Mouse (Mus musculus) mouse trophoblast stem cell (cell line): ENCODE data around the gene Grik3.
"Not testable (repeated sequence)": the region's sequence is repeated elsewhere in the genome, so short reads cannot be mapped to it uniquely, and the experiment has no call there.

Source experiments
- in situ Hi-C, 2 experiments: fragments of 300-500 bp; cut with MseI, MboI; formaldehyde crosslinking; loops; 2 replicates in 1 of 2; 3 replicates in 1 of 2; pipeline ENCODE4 v1.15.1; 2025

The Grik3 gene

GRCm38 (mm10) chr4:125595011-125595410, 104.5 kb downstream of the Grik3 start:
- in situ Hi-C loops, result no loop called here

- in situ Hi-C loops, result no loop called here
Observed at GRCm38 (mm10) chr4:125598677-125599076, 108.2 kb downstream of the Grik3 start.

DNA sequence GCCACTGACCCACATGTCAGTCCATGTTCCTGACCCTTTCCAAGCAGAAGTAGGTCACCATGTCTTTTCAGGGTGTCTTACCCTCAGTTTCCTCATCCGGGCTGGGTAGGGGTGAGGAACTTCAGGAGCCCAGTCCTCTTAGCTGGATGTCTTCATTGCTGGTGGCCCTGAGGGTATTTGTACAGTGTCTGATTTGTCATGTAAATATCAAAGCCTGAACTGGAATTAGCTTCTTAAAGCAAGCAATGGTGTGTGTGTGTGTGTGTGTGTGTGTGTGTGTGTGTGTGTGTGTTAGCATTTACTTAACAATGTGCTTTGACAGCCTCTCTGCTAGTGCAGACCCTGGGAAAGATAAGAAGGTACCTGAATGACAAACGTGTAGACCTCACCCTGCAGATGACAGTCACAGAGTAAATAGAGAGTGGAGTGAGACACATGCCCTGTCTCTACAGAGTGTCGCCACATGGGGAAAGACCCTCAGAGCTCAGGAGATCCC, 109.1 kb downstream of the Grik3 start:
- in situ Hi-C loops, result no loop called here

DNA sequence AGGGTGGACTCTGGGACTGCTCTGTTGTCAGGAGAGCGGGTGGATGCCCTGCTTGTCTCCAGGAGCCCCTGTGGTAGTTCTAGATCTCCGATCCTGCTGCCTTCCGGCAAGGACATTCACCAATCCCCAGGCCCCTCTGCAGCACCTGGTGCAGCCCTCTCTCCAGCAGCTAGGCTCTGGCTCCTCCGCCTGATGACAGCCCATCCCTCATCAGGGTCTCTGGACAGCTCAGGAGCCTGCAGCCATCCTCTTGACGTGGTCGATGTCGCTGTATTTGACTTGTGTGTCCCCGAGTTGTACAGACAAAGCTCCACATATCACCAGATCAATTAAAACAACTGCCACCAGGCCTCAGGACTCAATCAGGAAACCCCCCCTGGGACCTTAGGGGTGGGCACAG, 110.1 kb downstream of the Grik3 start:
- in situ Hi-C loops, result no loop called here

- in situ Hi-C loops, result no loop called here
Observed at GRCm38 (mm10) chr4:125601301-125601700, 110.8 kb downstream of the Grik3 start.

- in situ Hi-C loops, result no loop called here
Observed at GRCm38 (mm10) chr4:125604494-125604893, 114.0 kb downstream of the Grik3 start.

- in situ Hi-C loops, result no loop called here
Observed at GRCm38 (mm10) chr4:125606147-125606546, 115.6 kb downstream of the Grik3 start.

DNA sequence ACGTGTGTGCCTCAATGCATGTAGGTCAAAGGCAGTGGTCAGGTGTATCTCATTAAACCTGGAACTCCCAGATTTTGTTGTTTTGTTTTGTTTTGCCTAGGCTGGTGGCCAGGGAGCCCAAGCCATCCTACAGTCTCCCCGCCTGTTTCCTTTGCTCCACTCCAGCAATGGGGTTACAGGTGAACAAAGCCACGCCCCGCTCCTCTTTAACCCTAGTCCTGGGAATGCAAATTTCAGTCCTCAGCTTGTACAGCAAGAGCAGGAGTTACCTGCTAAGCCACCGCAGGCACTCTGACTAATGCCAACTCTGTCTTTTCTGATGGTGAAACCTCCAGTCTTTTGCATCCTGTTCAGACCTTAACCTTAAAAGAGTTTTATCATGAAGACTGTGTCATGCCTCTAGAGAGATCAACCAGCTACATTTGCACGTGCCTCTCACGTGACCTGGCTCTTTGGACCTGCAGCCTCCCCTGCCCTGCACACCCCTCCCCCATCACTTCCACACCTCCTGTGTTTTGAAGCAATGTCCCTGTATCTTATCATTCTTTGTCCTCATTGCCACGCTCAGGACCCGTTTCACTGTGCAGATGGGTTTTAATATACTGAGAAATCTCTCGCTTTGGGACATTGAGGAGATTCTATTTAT, 117.0 kb downstream of the Grik3 start:
- in situ Hi-C loops, result no loop called here

DNA sequence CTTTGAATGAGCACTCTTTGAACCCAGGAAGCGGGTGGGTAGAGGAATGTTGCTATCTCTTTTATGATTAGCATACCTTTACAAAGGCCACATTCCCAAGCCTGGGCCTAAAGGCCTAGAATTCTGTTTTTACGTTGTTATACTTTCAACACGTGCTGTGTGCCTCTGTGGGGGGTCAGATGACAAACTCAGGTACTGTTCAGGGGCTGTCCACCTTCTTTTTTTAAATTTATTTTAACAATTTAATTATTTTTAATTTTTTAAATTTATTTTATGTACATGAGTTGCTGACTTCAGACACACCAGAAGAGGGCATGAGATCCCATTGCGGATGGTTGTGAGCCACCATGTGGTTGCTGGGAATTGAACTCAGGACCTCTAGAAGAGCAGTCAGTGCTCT, 118.4 kb downstream of the Grik3 start:
- in situ Hi-C loops, result not testable (repeated sequence)

DNA sequence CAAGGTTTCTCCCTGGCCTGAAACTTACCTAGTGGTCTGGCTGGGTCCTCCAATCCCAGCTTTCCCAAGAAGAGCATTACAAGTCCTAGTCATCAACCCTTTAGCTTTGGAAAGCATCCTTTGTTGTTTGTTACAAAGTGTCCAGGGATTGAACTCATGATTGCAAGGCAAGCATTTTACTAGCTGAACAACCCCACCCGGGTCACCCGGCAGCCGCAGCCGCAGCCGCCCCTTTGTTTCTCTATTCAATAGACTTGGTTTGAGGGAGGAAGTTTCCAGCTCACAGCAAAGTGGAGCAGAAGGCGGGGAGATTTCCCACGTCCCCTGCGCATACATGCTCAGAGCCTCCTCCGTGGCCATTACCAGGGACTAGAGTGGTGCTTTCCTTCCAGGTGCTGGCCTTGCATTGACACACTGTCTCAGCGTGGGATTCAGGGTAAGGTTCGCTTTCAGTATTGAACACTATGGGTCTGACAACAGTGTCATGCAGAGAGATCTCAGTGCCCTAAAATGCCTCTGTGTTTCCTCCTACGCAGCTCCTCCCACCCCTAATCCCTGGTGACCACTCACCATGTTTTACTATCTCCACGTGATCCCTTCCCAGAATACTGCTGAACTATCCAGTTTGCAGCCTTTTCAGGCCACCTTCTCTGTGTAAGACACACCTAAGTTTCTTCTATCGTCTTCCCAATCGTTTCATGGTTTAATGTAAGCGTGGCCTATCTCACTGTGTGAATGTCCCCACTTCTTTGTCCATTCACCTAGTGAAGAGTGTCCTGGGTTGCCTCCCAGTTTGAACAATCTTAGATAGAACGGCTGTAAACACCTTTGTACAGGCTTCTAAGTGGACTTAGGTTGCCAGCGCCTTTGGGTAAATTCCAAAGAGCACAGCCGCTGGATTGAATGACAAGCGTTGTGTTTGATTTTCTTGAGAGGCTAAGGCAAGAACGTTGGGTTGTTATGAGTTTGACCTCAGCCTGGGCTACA, 119.1 kb downstream of the Grik3 start:
- in situ Hi-C loops, result no loop called here

GRCm38 (mm10) chr4:125617851-125618250, 127.4 kb downstream of the Grik3 start:
- in situ Hi-C loops, result no loop called here

- in situ Hi-C loops, result no loop called here
Observed at GRCm38 (mm10) chr4:125618524-125619320, 128.2 kb downstream of the Grik3 start.

GRCm38 (mm10) chr4:125624885-125625678, 134.6 kb downstream of the Grik3 start:
- in situ Hi-C loops, result no loop called here

GRCm38 (mm10) chr4:125629544-125629943, 139.0 kb downstream of the Grik3 start:
- in situ Hi-C loops, result no loop called here

GRCm38 (mm10) chr4:125635037-125635436, 144.5 kb downstream of the Grik3 start:
- in situ Hi-C loops, result no loop called here

- in situ Hi-C loops, result no loop called here
Observed at GRCm38 (mm10) chr4:125636616-125637304, 146.3 kb downstream of the Grik3 start.

DNA sequence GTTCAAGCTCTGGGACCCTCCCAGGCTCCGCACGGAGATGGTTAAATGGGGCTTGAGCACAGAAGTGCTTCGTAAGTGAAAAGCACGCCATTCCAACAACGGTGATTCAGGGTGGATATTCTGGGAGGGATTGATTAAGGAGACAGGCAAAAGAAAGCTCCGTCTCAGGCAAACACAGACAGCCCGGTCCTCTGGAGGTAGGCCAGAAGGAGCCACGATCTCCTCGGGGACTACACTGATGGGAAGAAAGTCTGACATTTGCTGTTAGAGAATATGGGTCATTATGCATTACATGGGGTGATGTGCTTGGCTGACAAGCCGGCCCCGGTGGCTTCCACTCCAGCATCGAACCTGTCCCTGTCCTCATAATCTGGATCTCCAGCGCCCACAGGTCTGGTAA, 146.9 kb downstream of the Grik3 start:
- in situ Hi-C loops, result no loop called here

GRCm38 (mm10) chr4:125640520-125640919, 150.0 kb downstream of the Grik3 start:
- in situ Hi-C loops, result no loop called here

DNA sequence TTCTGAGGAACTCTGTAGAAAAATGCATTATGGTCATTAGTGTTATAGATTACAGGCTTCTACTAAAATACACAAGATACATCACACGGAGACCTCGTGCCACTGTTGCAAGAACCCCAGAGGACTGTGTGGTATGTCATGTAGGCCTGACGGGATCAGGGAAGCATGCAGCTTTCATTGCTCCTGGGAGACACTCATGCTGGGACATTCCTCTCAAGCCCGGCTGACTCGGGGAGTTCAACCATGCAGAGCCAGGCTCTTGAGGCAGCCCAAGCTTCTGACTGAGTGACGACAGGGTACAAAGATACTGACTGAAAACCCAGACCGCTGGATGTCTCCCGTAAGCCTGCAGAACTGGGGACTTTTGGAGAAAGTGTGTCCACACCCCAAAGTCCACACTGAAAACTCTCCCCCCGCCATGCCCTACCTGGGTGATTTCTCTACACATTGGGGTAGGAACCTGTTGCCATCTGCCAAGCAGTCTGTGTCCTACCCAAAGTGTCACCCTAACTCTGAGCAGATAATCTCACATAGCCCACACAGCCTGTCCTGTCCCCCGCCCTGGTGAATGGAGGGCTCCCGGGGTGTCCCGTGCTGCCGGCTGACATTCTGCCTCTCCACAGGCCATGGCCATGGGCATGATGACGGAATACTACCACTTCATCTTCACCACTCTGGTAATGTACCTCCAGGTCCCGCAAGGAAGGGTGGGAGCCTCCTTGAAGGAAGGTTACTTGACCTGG, 150.6 kb downstream of the Grik3 start:
- in situ Hi-C loops, result no loop called here
